Mouse (Mus musculus) MEL (cell line): ENCODE measurements around the gene St7. TPM values are rescaled to one million over a fixed set of nuclear protein-coding genes. Genes with fewer than 3 reads are reported as not detected.

Experiments used
- DNase-seq: peaks from one replicate; pipeline ENCODE4 v3.0.0; 2011; ENCODE audit warnings: low read depth, low spot score
- H3K27ac ChIP-seq: 2 replicates; pipeline ENCODE4 v1.5.1; 2012; ENCODE audit warnings: low read depth, mild to moderate bottlenecking, control low read depth, low read length, moderate library complexity; ENCODE audit not compliant: control insufficient read depth
- H3K27me3 ChIP-seq, 2 experiments: fragments of 150-350 bp in 1 of 2; sonication (generic) in 1 of 2; 2 replicates each; pipeline ENCODE4 v1.6.1; 2012; ENCODE audit warnings: low read length in 2 of 2, mild to moderate bottlenecking in 2 of 2, improper control_type of control experiment in 1 of 2, moderate library complexity in 1 of 2; ENCODE audit not compliant: insufficient read depth in 2 of 2, control insufficient read depth in 1 of 2
- H3K36me3 ChIP-seq, 2 experiments: 2 replicates each; pipeline ENCODE4 v1.6.1; 2012 to 2014; ENCODE audit warnings: low read length in 2 of 2, improper control_type of control experiment in 1 of 2, inconsistent platforms in 1 of 2, mild to moderate bottlenecking in 1 of 2; ENCODE audit not compliant: insufficient read depth in 2 of 2, control insufficient read depth in 1 of 2
- H3K4me1 ChIP-seq, 2 experiments: fragments of 150-350 bp in 1 of 2; sonication (generic) in 1 of 2; 2 replicates each; pipeline ENCODE4 v1.6.1; 2012; ENCODE audit warnings: low read length in 2 of 2, improper control_type of control experiment in 1 of 2, mild to moderate bottlenecking in 1 of 2; ENCODE audit not compliant: insufficient read depth in 2 of 2, control insufficient read depth in 1 of 2
- H3K4me3 ChIP-seq, 2 experiments: fragments of 150-350 bp in 1 of 2; sonication (generic) in 1 of 2; 2 replicates each; pipeline ENCODE4 v1.5.1; 2012; ENCODE audit warnings: low read depth in 2 of 2, low read length in 2 of 2, mild to moderate bottlenecking in 2 of 2, moderate library complexity in 2 of 2, control low read depth in 1 of 2, improper control_type of control experiment in 1 of 2; ENCODE audit not compliant: control insufficient read depth in 1 of 2, insufficient read depth in 1 of 2
- H3K79me2 ChIP-seq: 2 replicates; pipeline ENCODE4 v1.6.1; 2012; ENCODE audit warnings: mild to moderate bottlenecking, low read length, moderate library complexity; ENCODE audit not compliant: control insufficient read depth, poor library complexity, insufficient read depth
- H3K9ac ChIP-seq: 2 replicates; pipeline ENCODE4 v1.6.1; 2012; ENCODE audit warnings: low read depth, mild to moderate bottlenecking, control low read depth, low read length, moderate library complexity; ENCODE audit not compliant: control insufficient read depth, poor library complexity, severe bottlenecking
- H3K9me3 ChIP-seq: fragments of 150-350 bp; sonication (generic); replicated peaks from 2 replicates; pipeline ENCODE4 v1.6.1; 2012; ENCODE audit warnings: mild to moderate bottlenecking, low read length, improper control_type of control experiment, moderate library complexity; ENCODE audit not compliant: insufficient read depth
- CHD2 ChIP-seq: IDR thresholded peaks from 2 replicates; pipeline ENCODE4 v1.6.1; 2011; ENCODE audit warnings: low read length, improper control_type of control experiment
- ELF1 ChIP-seq: IDR thresholded peaks from 2 replicates; pipeline ENCODE4 v1.6.1; 2014; ENCODE audit warnings: low read depth, mild to moderate bottlenecking, inconsistent platforms, low read length, improper control_type of control experiment, moderate library complexity
- EP300 ChIP-seq, 2 experiments: IDR thresholded peaks; 2 replicates each; pipeline ENCODE4 v1.6.1; 2011; ENCODE audit warnings: improper control_type of control experiment in 2 of 2, low read length in 2 of 2, low read depth in 1 of 2, mild to moderate bottlenecking in 1 of 2
- ETS1 ChIP-seq: IDR thresholded peaks from 2 replicates; pipeline ENCODE4 v1.6.1; 2012; ENCODE audit warnings: low read depth, mild to moderate bottlenecking, inconsistent platforms, low read length, improper control_type of control experiment, moderate library complexity
- GABPA ChIP-seq: IDR thresholded peaks from 2 replicates; pipeline ENCODE4 v1.6.1; 2012; ENCODE audit warnings: low read depth, mild to moderate bottlenecking, inconsistent platforms, low read length, improper control_type of control experiment, moderate library complexity
- KAT2A ChIP-seq: conservative IDR thresholded peaks from 2 replicates; pipeline ENCODE4 v1.6.1; 2012; ENCODE audit warnings: low read depth, low read length, improper control_type of control experiment, inconsistent platforms
- MAFK ChIP-seq: IDR thresholded peaks from 2 replicates; pipeline ENCODE4 v1.6.1; 2011; ENCODE audit warnings: low read depth, mild to moderate bottlenecking, low read length, improper control_type of control experiment, borderline replicate concordance
- MAZ ChIP-seq: IDR thresholded peaks from 2 replicates; pipeline ENCODE4 v1.6.1; 2012; ENCODE audit warnings: low read depth, mild to moderate bottlenecking, inconsistent platforms, low read length, improper control_type of control experiment
- MXI1 ChIP-seq: IDR thresholded peaks from 2 replicates; pipeline ENCODE4 v1.6.1; 2011; ENCODE audit warnings: mild to moderate bottlenecking, low read depth, low read length, improper control_type of control experiment
- MYB ChIP-seq: IDR thresholded peaks from 2 replicates; pipeline ENCODE4 v1.6.1; 2011; ENCODE audit warnings: mild to moderate bottlenecking, low read depth, low read length, improper control_type of control experiment
- MYC ChIP-seq: IDR thresholded peaks from 2 replicates; pipeline ENCODE4 v1.6.1; 2011; ENCODE audit warnings: low read depth, mild to moderate bottlenecking, low read length, improper control_type of control experiment, moderate library complexity
- POLR2A ChIP-seq, 2 experiments: IDR thresholded peaks; 2 replicates each; pipeline ENCODE4 v1.6.1; 2011 to 2012; ENCODE audit warnings: low read length in 2 of 2, mild to moderate bottlenecking in 2 of 2, control low read depth in 1 of 2, improper control_type of control experiment in 1 of 2, low read depth in 1 of 2, moderate library complexity in 1 of 2; ENCODE audit not compliant: control insufficient read depth in 1 of 2, insufficient read depth in 1 of 2, poor library complexity in 1 of 2
- POLR2AphosphoS2 ChIP-seq: IDR thresholded peaks from 2 replicates; pipeline ENCODE4 v1.6.1; 2011; ENCODE audit warnings: low read length, improper control_type of control experiment
- RCOR1 ChIP-seq: IDR thresholded peaks from 2 replicates; pipeline ENCODE4 v1.6.1; 2012; ENCODE audit warnings: low read depth, mild to moderate bottlenecking, inconsistent platforms, low read length, improper control_type of control experiment
- TAL1 ChIP-seq: IDR thresholded peaks from 2 replicates; pipeline ENCODE4 v1.6.1; 2012; ENCODE audit warnings: mild to moderate bottlenecking, inconsistent platforms, low read length, moderate library complexity, mixed read lengths
- TCF12 ChIP-seq: IDR thresholded peaks from 2 replicates; pipeline ENCODE4 v1.6.1; 2014; ENCODE audit warnings: low read depth, mild to moderate bottlenecking, inconsistent platforms, low read length, improper control_type of control experiment, moderate library complexity
- USF1 ChIP-seq: IDR thresholded peaks from 2 replicates; pipeline ENCODE4 v1.6.1; 2014; ENCODE audit warnings: low read depth, mild to moderate bottlenecking, inconsistent platforms, low read length, improper control_type of control experiment, moderate library complexity
- USF2 ChIP-seq, 2 experiments: IDR thresholded peaks; 2 replicates each; pipeline ENCODE4 v1.6.1; 2011 to 2012; ENCODE audit warnings: improper control_type of control experiment in 2 of 2, low read length in 2 of 2, borderline replicate concordance in 1 of 2, inconsistent platforms in 1 of 2, low read depth in 1 of 2, mild to moderate bottlenecking in 1 of 2; ENCODE audit not compliant: insufficient read depth in 1 of 2
- ZC3H11A ChIP-seq: IDR thresholded peaks from 2 replicates; pipeline ENCODE4 v1.6.1; 2012; ENCODE audit warnings: low read depth, mild to moderate bottlenecking, inconsistent platforms, low read length, improper control_type of control experiment
- ZKSCAN1 ChIP-seq: IDR thresholded peaks from 2 replicates; pipeline ENCODE4 v1.6.1; 2012; ENCODE audit warnings: low read depth, mild to moderate bottlenecking, inconsistent platforms, low read length, improper control_type of control experiment, moderate library complexity
- ZNF384 ChIP-seq: IDR thresholded peaks from 2 replicates; pipeline ENCODE4 v1.6.1; 2012; ENCODE audit warnings: low read depth, mild to moderate bottlenecking, inconsistent platforms, low read length, improper control_type of control experiment
- polyA plus RNA-seq, 2 experiments: library from polyadenylated mRNA; stranded (reverse) in 1 of 2; unstranded in 1 of 2; fragments of >175 nt in 1 of 2; fragments of >200 nt in 1 of 2; gene quantifications; 2 replicates each; pipeline versions ENCODE4 v1.2.1 to v1.2.4; 2012; ENCODE audit warnings: low replicate concordance in 2 of 2, low read depth in 1 of 2; ENCODE audit not compliant: insufficient read length in 2 of 2, insufficient read depth in 1 of 2, missing spikeins in 1 of 2
- total RNA-seq: library from RNA; depleted of rRNA; stranded (reverse); fragments of 300-350 nt; gene quantifications from 2 replicates; pipeline ENCODE4 v1.2.3, GENCODE M21; 2012

The St7 gene
- total and polyA plus RNA-seq, 3 experiments = 34.4 to 48.5 TPM; not detected in 1

DNA sequence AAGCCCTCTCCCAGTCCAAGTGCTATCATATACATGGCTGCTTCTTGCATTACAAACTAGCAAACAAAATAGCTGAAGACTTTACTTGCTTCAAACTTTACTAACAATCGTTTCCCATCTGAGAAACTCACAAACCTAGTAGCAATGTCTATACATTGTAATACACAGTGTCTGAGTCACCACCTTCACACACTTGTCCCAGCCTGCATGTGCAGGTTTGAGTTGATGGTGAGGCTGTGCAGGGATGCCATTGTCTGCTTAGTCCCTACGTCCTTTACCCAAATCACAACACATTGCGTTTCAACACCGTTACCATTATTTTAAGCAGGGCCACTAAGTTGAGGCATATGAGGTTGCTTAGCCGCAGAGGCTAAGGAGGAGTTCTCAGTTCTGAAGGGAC, 26.7 kb downstream of the St7 start:
- H3K9ac ChIP-seq = no peak overlapping the region
- no peak for TF ChIP-seq MXI1
- TF ChIP-seq TCF12 = no peak
- TF ChIP-seq ZKSCAN1 = no peak
- TF ChIP-seq EP300 (IDR thresholded peaks at IDR 0.05; ENCODE audit: low read depth in 1 of 2, low read length in 2 of 2) = no peak
- no peak for TF ChIP-seq MYC
- no peak for TF ChIP-seq POLR2A (IDR thresholded peaks at IDR 0.05; ENCODE audit: control insufficient read depth in 1 of 2, insufficient read depth in 1 of 2, low read depth in 1 of 2, low read length in 2 of 2, poor library complexity in 1 of 2)
- no peak for TF ChIP-seq MAZ
- no peak for TF ChIP-seq ETS1
- no peak for TF ChIP-seq ELF1
- no peak for TF ChIP-seq RCOR1
- no peak for TF ChIP-seq GABPA
- TF ChIP-seq KAT2A = no peak
- no peak for TF ChIP-seq ZNF384
- no peak for TF ChIP-seq USF2 (IDR thresholded peaks at IDR 0.05; ENCODE audit: borderline replicate concordance in 1 of 2, insufficient read depth in 1 of 2, low read depth in 1 of 2, low read length in 2 of 2)
- no peak for TF ChIP-seq TAL1
- TF ChIP-seq POLR2AphosphoS2 = no peak
- no peak for TF ChIP-seq ZC3H11A
- no peak for TF ChIP-seq USF1
- no peak for TF ChIP-seq CHD2
- no peak overlapping the region for H3K27ac ChIP-seq
- H3K79me2 ChIP-seq = peaks cover 8% of the 10 kb centered on the region
- H3K9me3 ChIP-seq = no peaks in the 10 kb centered on the region
- no peak for DNase-seq
- peaks cover 11 to 13% of the 10 kb centered on the region in 2 experiments for H3K4me1 ChIP-seq
- peaks cover 0 to 14% of the 10 kb centered on the region in 2 experiments; a peak in 2 of 4 replicates for H3K36me3 ChIP-seq
- H3K27me3 ChIP-seq = no peaks in the 10 kb centered on the region
- no peak overlapping the region for H3K4me3 ChIP-seq

DNA sequence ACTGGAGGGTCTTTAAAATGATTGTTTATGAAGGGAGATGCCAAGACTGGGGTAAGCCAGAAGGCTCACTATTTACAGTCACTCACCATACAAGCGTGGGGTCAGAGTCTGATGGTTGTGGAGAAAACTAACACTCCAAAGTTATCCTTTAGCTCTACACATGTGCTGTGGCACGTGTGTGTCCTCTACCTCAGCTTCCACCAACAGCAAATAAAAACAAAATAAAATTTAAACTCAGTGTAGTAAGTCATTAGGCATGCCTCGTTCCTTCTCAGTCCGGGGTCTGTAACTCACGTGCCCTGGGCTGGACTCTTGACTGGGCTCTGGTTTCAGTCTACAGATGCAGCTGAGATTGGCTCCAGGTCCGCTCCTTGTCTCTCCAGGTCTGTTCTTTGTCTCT, 27.3 kb downstream of the St7 start:
- H3K79me2 ChIP-seq = peaks cover 8% of the 10 kb centered on the region
- peaks cover 11 to 13% of the 10 kb centered on the region in 2 experiments for H3K4me1 ChIP-seq
- H3K36me3 ChIP-seq = peaks cover 0 to 14% of the 10 kb centered on the region in 2 experiments; a peak in 2 of 4 replicates
- H3K27ac ChIP-seq = no peak overlapping the region
- H3K9ac ChIP-seq = no peak overlapping the region
- TF ChIP-seq MYB = no peak
- TF ChIP-seq MYC = no peak
- no peak for TF ChIP-seq MAFK
- no peak for TF ChIP-seq TCF12
- no peak overlapping the region for H3K4me3 ChIP-seq
- no peaks in the 10 kb centered on the region for H3K9me3 ChIP-seq
- no peaks in the 10 kb centered on the region for H3K27me3 ChIP-seq
- DNase-seq = no peak
